Mouse (Mus musculus) heart, embryonic 16.5 days (tissue): ENCODE results near the gene Bnc2. TPM values are rescaled to one million over a fixed set of nuclear protein-coding genes. Genes with fewer than 3 reads are reported as not detected.
A peak's percentile ranks its signal among the peaks of the same experiment; 100 is the strongest.

ENCODE experiments used
- ATAC-seq: fragments of 200-750 bp; cut with Nextera tagmentation; replicated peaks from 2 replicates; pipeline ENCODE4 v1.8.0; 2017; ENCODE audit warnings: moderate number of reproducible peaks; ENCODE audit not compliant: insufficient read depth, low FRiP score; ENCODE audit errors: extremely low read depth
- H3K27ac ChIP-seq: fragments of 300-500 bp; sonication (generic); 2 replicates; pipeline ENCODE4 v1.5.1; 2014; ENCODE audit warnings: mild to moderate bottlenecking, low read length, control low read depth, moderate library complexity
- H3K27me3 ChIP-seq: fragments of 300-500 bp; sonication (generic); 2 replicates; pipeline ENCODE4 v1.6.1; 2014; ENCODE audit warnings: low read length, mixed read lengths; ENCODE audit not compliant: control insufficient read depth, insufficient read depth
- H3K36me3 ChIP-seq: fragments of 300-500 bp; sonication (generic); 2 replicates; pipeline ENCODE4 v1.6.1; 2014; ENCODE audit not compliant: control insufficient read depth, insufficient read depth
- H3K4me1 ChIP-seq: fragments of 300-500 bp; sonication (generic); 2 replicates; pipeline ENCODE4 v1.6.1; 2014; ENCODE audit warnings: low read length, mixed read lengths; ENCODE audit not compliant: control insufficient read depth, insufficient read depth
- H3K4me2 ChIP-seq: fragments of 300-500 bp; sonication (generic); 2 replicates; pipeline ENCODE4 v1.6.1; 2014; ENCODE audit warnings: low read depth, mild to moderate bottlenecking, control low read depth, low read length
- H3K4me3 ChIP-seq: fragments of 300-500 bp; sonication (generic); 2 replicates; pipeline ENCODE4 v1.5.1; 2014; ENCODE audit warnings: mild to moderate bottlenecking, control low read depth, low read length
- H3K9ac ChIP-seq: fragments of 300-500 bp; sonication (generic); 2 replicates; pipeline ENCODE4 v1.6.1; 2014; ENCODE audit warnings: low read length, control low read depth
- H3K9me3 ChIP-seq: fragments of 300-500 bp; sonication (generic); replicated peaks from 2 replicates; pipeline ENCODE4 v1.6.1; 2016; ENCODE audit warnings: low read length; ENCODE audit not compliant: control insufficient read depth
- WGBS: fragments of 180-500 bp; shearing (Covaris S2); extraction: QIAGEN DNeasy Blood & Tissue Kit; methylation state at CpG from one replicate; pipeline ENCODE4 v1.1.7; 2014; 5-methylcytosine and 5-hydroxymethylcytosine counted together
- polyA plus RNA-seq: library from polyadenylated mRNA; unstranded; fragments of >200 nt; fragmentation: Nextera tagmentation; extraction: Ambion mirVana; gene quantifications from 2 replicates; pipeline ENCODE4 v1.2.1, GENCODE M21; 2015

The Bnc2 gene
- polyA plus RNA-seq, 1 experiment from 2014 or later, result 0.92 TPM

- Histone ChIP-seq H3K4me2 (no peak overlapping the region), H3K9me3 (no peaks in the 10 kb centered on the region), H3K36me3 (no peaks in the 10 kb centered on the region), H3K9ac (no peak overlapping the region), H3K4me1 (no peaks in the 10 kb centered on the region), H3K4me3 (no peak overlapping the region), H3K27me3 (no peaks in the 10 kb centered on the region), H3K27ac (no peak overlapping the region)
- 61% methylated on average over 6 of the region's 6 CpGs for WGBS
- no peak for ATAC-seq
Observed at GRCm38 (mm10) chr4:84580260-84580952, 94.7 kb downstream of the Bnc2 start.

GRCm38 (mm10) chr4:84578296-84578695 is 96.8 kb downstream of the Bnc2 start:
- Histone ChIP-seq H3K27ac (no peak overlapping the region), H3K4me1 (no peaks in the 10 kb centered on the region), H3K9ac (no peak overlapping the region), H3K9me3 (no peaks in the 10 kb centered on the region), H3K36me3 (no peaks in the 10 kb centered on the region), H3K4me2 (no peak overlapping the region), H3K27me3 (no peaks in the 10 kb centered on the region), H3K4me3 (no peak overlapping the region)
- WGBS, result 83% methylated on average over 1 of the region's 1 CpGs
- ATAC-seq, result no peak

DNA sequence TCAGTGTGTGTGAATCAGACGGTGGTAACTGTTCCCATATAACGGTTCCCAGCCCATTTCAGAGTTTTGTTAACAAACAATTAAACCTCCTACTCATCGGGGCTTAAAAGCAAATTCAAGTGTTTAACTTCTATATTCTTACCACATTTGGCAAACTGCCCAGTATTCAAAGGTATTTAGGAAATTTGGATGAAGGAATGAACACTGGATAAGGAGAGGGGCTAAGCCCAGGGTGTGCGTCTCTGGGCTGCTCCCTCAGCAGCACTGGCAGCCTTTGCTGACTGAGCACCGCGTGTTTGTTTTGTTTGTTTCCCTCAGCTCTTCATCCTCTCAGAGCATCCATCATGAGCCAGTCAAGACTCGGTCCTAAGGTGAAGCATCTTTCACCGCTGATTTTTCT is 109.0 kb downstream of the Bnc2 start:
- no peak overlapping the region for H3K4me3 ChIP-seq
- H3K27me3 ChIP-seq, result no peaks in the 10 kb centered on the region
- H3K4me2 ChIP-seq, result no peak overlapping the region
- no peak overlapping the region for H3K27ac ChIP-seq
- peaks cover 3% of the 10 kb centered on the region; the same call in 1 of the 2 replicates for H3K4me1 ChIP-seq
- ATAC-seq, result no peak
- no peak overlapping the region for H3K9ac ChIP-seq
- no peaks in the 10 kb centered on the region for H3K9me3 ChIP-seq
- 47% methylated on average over 8 of the region's 8 CpGs for WGBS
- H3K36me3 ChIP-seq, result no peaks in the 10 kb centered on the region

DNA sequence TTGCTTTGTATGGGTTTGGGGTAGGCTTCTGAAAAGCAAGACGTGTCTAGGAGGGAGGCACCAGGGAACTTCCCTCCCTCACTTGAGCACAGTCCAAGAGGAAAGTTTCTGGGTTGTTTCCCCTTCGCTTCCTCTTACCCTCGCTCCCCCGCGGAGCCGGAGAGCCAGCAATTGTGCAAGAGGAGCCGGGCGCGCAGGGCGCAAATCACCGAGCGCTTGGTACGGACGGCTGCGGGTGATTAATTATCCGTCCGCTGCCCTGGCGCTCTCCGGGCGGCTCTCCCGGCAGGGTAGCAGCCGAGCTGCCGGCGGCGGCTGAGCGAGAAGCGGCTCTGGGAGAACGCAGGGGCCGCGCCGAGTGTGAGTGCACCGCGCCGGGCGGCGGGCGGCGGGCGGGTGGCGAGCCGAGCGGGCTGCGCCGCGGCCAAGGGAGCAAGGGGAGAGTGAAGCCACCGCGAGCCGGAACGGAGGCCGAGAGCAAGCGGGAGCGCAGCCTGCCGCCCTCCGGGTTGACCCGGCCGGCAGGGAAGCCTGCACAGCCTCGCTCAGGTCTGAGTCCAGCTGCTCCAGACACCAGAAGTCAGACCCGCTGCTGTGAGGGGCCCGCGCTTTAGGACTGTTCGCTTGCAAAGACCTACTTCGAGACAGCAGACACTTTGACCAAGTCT is 129.7 kb downstream of the Bnc2 start:
- Histone ChIP-seq H3K27me3 (peaks cover 11% of the 10 kb centered on the region), H3K9ac (peak overlapping the region; percentile 83), H3K4me3 (peak overlapping the region; percentile 73), H3K27ac (peak overlapping the region; percentile 70), H3K4me1 (peaks cover 9% of the 10 kb centered on the region; the same call in 1 of the 2 replicates), H3K4me2 (peak overlapping the region; percentile 89), H3K36me3 (no peaks in the 10 kb centered on the region), H3K9me3 (no peaks in the 10 kb centered on the region)
- under 1% methylated on average over 62 of the region's 62 CpGs for WGBS
- peak; percentile 89 for ATAC-seq

GRCm38 (mm10) chr4:84544646-84545045 is 130.4 kb downstream of the Bnc2 start:
- Histone ChIP-seq H3K4me2 (peak overlapping the region; percentile 89; the same call in 1 of the 2 replicates), H3K27me3 (peaks cover 11% of the 10 kb centered on the region), H3K27ac (no peak overlapping the region), H3K36me3 (no peaks in the 10 kb centered on the region), H3K4me1 (peaks cover 9% of the 10 kb centered on the region; the same call in 1 of the 2 replicates), H3K9me3 (no peaks in the 10 kb centered on the region), H3K9ac (no peak overlapping the region), H3K4me3 (peak overlapping the region; percentile 73)
- no peak for ATAC-seq
- WGBS, result 65% methylated on average over 2 of the region's 2 CpGs

DNA sequence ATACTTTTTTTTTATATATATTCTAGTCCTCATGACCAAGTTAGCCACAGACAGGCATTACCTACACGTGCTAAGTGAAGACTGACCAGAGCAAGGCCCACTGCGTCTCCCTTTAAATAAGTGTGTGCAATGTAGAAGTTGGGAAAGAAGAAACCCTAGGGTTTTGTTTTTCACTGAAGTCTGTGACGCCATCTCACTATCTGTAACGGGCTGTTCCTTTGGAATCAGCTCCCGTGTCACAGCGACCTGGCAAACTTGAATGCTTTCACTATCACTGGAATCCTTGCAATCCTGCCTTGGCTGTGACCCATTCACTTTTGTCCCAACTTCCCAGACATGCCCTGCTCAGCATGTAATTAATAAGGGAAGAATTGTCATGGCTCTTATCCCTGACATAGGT is 134.5 kb downstream of the Bnc2 start:
- 0 out of 2 replicates have a peak, but pooled peaks cover 2% of the 10 kb centered on the region for H3K4me1 ChIP-seq
- peaks cover 6% of the 10 kb centered on the region for H3K27me3 ChIP-seq
- WGBS, result 39% methylated on average over 6 of the region's 6 CpGs
- no peaks in the 10 kb centered on the region for H3K36me3 ChIP-seq
- no peak overlapping the region for H3K4me3 ChIP-seq
- no peak overlapping the region for H3K9ac ChIP-seq
- H3K27ac ChIP-seq, result no peak overlapping the region
- no peaks in the 10 kb centered on the region for H3K9me3 ChIP-seq
- H3K4me2 ChIP-seq, result peak overlapping the region; percentile 6; the same call in 1 of the 2 replicates
- no peak for ATAC-seq

DNA sequence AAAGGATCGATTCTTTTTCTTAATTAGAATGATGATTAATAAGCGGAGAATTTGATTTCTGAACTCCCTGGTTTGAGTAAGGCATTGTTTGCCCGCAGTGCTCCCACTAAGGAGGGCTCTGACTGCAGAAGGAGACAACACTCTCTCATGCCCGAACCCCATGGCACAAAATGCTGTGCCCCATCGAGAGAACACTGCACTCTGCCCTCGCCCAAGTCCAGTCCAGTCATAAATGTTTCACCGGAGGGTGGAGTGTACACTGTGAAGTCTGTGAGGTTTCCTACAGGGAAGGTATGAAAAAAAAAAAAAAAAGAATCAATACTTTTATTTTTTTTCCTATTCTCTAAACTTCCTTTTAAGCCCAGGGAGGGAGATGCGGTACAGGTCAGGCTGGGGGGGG is 135.7 kb downstream of the Bnc2 start:
- H3K4me3 ChIP-seq, result no peak overlapping the region
- no peak for ATAC-seq
- H3K4me2 ChIP-seq, result no peak overlapping the region
- 86% methylated on average over 8 of the region's 8 CpGs for WGBS
- H3K9ac ChIP-seq, result no peak overlapping the region
- no peaks in the 10 kb centered on the region for H3K9me3 ChIP-seq
- H3K4me1 ChIP-seq, result 0 out of 2 replicates have a peak, but pooled peaks cover 2% of the 10 kb centered on the region
- H3K27ac ChIP-seq, result no peak overlapping the region
- peaks cover 6% of the 10 kb centered on the region for H3K27me3 ChIP-seq
- H3K36me3 ChIP-seq, result no peaks in the 10 kb centered on the region

DNA sequence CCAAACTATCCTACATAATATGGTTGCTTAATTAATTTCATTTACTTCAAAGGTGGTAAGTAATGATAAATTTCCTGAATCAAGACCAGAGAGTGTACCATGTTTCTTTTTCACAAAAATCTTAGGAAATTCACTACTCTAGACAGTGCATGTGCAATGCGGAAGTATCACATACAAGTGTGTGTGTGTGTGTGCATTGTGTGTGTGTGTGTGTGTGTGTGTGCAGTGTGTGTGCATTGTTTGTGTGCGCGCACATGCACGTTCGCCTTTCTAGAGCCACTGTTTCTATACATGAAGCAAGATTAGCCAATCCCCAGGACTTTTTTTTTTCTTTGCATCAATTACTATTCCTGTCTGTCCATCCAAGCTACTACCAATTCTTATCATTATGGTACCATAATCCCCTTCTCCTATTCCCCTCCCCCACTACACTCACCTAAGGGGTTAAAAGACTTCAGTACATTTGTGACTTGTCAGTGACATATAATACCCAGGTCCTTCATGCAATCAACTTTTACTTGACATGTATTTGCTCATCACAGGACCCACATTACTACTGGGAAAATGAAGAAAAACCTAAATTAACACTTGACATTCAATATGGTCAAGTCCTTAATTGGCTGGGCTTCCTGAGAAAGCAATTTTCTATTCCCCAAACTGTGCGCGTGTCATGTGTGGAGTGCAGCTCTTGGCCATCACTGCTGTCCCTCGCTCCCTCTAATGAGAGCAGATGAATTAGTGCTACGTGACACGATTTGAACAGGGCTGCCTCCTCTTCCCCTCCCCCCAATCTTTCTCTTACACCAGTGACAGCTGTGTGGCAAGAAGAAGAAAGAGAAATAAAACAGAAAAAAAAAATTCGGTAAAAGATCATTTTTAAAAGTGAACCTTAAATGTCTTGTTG is 145.9 kb downstream of the Bnc2 start:
- WGBS, result 84% methylated on average over 11 of the region's 11 CpGs
- no peak for ATAC-seq

More for the DNA sequence above, 145.9 kb downstream of the Bnc2 start:
- Histone ChIP-seq H3K36me3 (no peaks in the 10 kb centered on the region), H3K4me2 (no peak overlapping the region), H3K27ac (no peak overlapping the region), H3K4me3 (no peak overlapping the region), H3K9ac (no peak overlapping the region), H3K4me1 (peaks cover under 1% of the 10 kb centered on the region; the same call in 1 of the 2 replicates), H3K27me3 (peaks cover 2% of the 10 kb centered on the region), H3K9me3 (no peaks in the 10 kb centered on the region)
